Mouse (Mus musculus) right cerebral cortex, adult 2 months (tissue): ENCODE data around the gene Tm9sf1.

Experiments used
- DNase-seq, 2 experiments: peaks; one replicate each; pipeline ENCODE4 v3.0.0; 2021 to 2022; ENCODE audit warnings: low spot score in 2 of 2

Tm9sf1 gene

DNA sequence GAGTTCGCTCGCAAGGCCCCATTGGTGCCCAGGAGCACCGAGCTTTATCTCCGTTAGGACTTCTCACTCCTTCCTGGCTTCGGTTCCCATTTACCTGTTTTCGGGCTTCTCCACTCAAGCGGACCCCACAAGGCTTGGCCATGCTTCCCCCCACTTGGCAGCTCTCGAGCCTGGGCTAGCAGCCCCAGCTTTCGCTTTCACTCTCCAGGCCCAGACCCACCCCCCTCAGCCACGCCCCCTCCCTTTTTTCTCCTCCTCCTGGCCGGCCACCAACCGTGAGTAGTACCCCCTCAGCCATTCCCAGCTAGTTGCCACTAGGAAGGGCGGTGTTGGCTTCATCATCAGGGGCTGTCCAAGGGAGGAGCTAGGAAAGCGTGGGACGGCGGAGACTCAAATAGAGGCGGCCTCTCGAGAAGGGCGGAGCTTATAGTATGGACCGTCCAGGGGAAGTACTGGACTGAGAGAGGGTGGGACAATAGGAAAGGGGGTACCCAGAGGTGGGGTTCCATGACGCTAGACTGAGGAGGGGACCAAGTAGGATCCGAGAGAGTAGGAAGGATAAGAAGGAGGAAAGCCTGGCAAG, 52.8 kb downstream of the Tm9sf1 start, which contains the start of gene Psme2:
Gene Psme2 (minus strand): TSS at position 366 of the 583 bp plus-strand sequence.
- DNase-seq, result peak; percentile 89 to 93

DNA sequence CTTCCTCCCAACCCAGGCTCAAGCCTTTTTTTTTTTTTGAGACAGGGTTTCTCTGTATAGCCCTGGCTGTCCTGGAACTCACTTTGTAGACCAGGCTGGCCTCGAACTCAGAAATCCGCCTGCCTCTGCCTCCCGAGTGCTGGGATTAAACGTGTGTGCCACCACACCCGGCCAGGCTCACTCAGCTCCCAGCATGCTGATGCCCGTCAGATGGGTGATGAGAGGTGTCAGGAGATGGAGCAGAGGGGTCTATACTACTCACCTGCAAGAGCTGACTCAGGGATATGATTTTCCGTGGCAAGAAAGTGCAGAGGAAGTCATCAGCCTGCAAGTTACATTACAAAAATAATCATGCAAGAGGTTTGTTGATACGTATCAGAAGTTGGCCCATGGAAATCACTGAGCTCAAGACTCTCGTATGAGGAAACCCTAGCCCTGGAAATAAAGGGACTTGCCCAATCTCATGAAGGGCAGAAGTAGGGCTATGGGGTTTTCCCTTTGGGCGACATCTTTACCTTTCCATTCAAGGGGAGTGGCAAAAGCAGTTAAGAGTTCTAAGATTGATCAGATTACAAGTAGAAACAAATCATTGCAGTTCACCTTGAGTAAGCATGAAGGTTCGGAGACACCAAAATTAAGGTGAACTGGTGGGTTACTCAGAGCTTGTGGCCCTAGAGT, 53.7 kb downstream of the Tm9sf1 start:
- no peak for DNase-seq

DNA sequence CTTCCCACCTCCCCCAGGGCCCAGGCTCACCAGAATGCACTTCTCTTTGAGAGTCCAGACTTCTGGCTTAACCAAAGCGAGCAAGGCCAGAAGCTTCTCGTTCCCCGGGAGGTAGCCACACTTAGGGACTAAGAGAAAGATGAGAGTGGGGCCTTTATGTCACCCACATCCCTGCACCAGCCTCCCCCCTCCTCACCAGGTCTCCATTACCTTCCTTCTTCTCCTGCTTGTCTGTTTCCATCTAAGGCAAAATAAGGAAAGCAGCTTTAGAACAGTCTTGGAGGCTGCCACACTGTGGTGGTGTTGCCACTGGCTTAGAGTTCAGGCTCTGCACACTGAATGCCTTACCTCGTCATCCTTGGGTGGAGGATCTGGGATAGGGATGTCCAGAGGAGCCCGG, 54.3 kb downstream of the Tm9sf1 start:
- no peak for DNase-seq

GRCm38 (mm10) chr14:55586149-55586548, 57.5 kb downstream of the Tm9sf1 start:
- DNase-seq, result no peak
